ENCODE assay signal across 9 mouse cellular contexts in the genomic region with DNA sequence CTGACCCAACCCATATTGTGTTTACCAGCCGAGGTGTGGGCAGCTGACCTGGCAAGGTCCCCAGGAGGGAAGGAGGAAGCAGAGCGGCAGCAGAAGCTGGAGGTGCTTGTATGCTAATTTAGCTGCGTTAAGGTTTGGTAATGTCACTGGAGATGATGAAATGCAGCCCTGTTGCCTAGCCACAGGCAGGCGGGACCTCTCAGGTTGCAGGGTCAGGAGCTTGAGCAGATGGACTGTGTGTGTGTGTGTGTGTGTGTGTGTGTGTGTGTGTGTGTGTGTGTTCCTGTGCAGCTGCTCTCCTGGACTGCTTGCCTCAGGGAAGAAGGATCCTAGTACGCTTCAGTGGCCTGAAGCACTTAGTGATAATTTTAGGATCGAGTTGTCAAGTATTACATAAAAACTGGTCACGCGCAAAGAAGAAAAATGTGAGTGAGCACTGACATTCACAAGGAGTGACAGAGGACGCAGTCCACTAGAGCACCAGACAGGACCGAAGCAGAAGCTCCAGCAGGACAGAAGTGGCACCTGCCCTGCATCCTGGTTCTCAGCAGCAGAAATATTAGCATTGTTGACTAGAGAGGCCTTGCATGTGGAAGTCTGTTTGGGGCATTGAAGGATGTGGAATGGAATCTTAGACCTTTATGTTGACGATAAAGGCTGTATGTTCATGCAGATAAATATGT. TPM values are rescaled to one million over a fixed set of nuclear protein-coding genes. Genes with fewer than 3 reads are reported as not detected.
DNase-seq lines count a peak whose midpoint lies in the region; ATAC-seq lines count a peak whose summit lies in the region.
"Had no signal": no experiment of that assay in that cellular context is flagged by ENCODE, and none has a peak within 500 bp of the region (broad histone marks: within the 10 kb centered on the region; RNA-seq: fewer than 3 reads in every experiment).

No protein-coding gene starts in this region.

- H3K4me3 ChIP-seq in heart, embryonic 10.5 days: 0 out of 2 replicates have a peak overlapping the region, but pooled peaks have one; percentile 7
- no peak overlapping the region for H3K4me3 ChIP-seq in forebrain, embryonic 15.5 days
- H3K4me3 ChIP-seq in kidney, embryonic 14.5 days (ENCODE audit: low read length): no peak overlapping the region
- no peak overlapping the region for H3K4me3 ChIP-seq in stomach, embryonic 14.5 days (ENCODE audit: low read depth, low read length)

- no peaks in the 10 kb centered on the region for H3K9me3 ChIP-seq in heart, embryonic 10.5 days
- H3K9me3 ChIP-seq in forebrain, embryonic 15.5 days: no peaks in the 10 kb centered on the region
- H3K9me3 ChIP-seq in kidney, embryonic 14.5 days (ENCODE audit: control insufficient read depth, low read length): no peaks in the 10 kb centered on the region
- no peaks in the 10 kb centered on the region for H3K9me3 ChIP-seq in stomach, embryonic 14.5 days (ENCODE audit: control insufficient read depth, low read depth, low read length)

- peak; percentile 76 for DNase-seq in heart, embryonic 10.5 days (ENCODE audit: low spot score)
- no peak for DNase-seq in heart, adult 9 months (ENCODE audit: low spot score in 2 of 2)
- DNase-seq in lung, postnatal 10 days: peak; percentile 67
- DNase-seq in thymus, postnatal 25 days: no peak

- peak overlapping the region; percentile 38; the same call in 1 of the 2 replicates for H3K27ac ChIP-seq in heart, embryonic 10.5 days
- no peak overlapping the region for H3K27ac ChIP-seq in forebrain, embryonic 15.5 days (replicated peaks)
- no peak overlapping the region for H3K27ac ChIP-seq in kidney, embryonic 14.5 days (ENCODE audit: low read depth, low read length)
- H3K27ac ChIP-seq in stomach, embryonic 14.5 days (ENCODE audit: low read length): no peak overlapping the region; the same call in 1 of the 2 replicates

- H3K27me3 ChIP-seq in heart, embryonic 10.5 days (ENCODE audit: insufficient read depth, poor library complexity, severe bottlenecking): no peaks in the 10 kb centered on the region
- no peaks in the 10 kb centered on the region for H3K27me3 ChIP-seq in forebrain, embryonic 15.5 days
- no peaks in the 10 kb centered on the region for H3K27me3 ChIP-seq in kidney, embryonic 14.5 days (ENCODE audit: control insufficient read depth, insufficient read depth, low read length)
- no peaks in the 10 kb centered on the region for H3K27me3 ChIP-seq in stomach, embryonic 14.5 days (ENCODE audit: control insufficient read depth, insufficient read depth, low read length)

- ATAC-seq in cerebellum, adult (ENCODE audit: insufficient number of reproducible peaks, low FRiP score, low TSS enrichment): peak; percentile 85
- ATAC-seq in forebrain, embryonic 15.5 days (replicated peaks): peak; percentile 78
- ATAC-seq in kidney, embryonic 14.5 days (ENCODE audit: low FRiP score, low TSS enrichment): peak; percentile 84
- peak; percentile 64; the same call in 1 of the 2 replicates for ATAC-seq in stomach, embryonic 14.5 days (ENCODE audit: insufficient number of reproducible peaks, insufficient read depth, low FRiP score, low read depth)

- no peaks in the 10 kb centered on the region for H3K36me3 ChIP-seq in heart, embryonic 10.5 days
- H3K36me3 ChIP-seq in forebrain, embryonic 15.5 days: no peaks in the 10 kb centered on the region
- no peaks in the 10 kb centered on the region for H3K36me3 ChIP-seq in kidney, embryonic 14.5 days (ENCODE audit: control insufficient read depth, insufficient read depth, low read length)
- H3K36me3 ChIP-seq in stomach, embryonic 14.5 days (ENCODE audit: control insufficient read depth, insufficient read depth, low read length): no peaks in the 10 kb centered on the region
- H3K36me3 ChIP-seq: G1E had no signal

- H3K4me2 ChIP-seq in forebrain, embryonic 15.5 days (replicated peaks): no peak overlapping the region
- H3K4me2 ChIP-seq in kidney, embryonic 14.5 days (replicated peaks; ENCODE audit: low read depth, low read length): no peak overlapping the region
- no peak overlapping the region for H3K4me2 ChIP-seq in stomach, embryonic 14.5 days (replicated peaks; ENCODE audit: low read depth, low read length)

- peaks cover 23% of the 10 kb centered on the region for H3K4me1 ChIP-seq in heart, embryonic 10.5 days
- H3K4me1 ChIP-seq in forebrain, embryonic 15.5 days: peaks cover 9% of the 10 kb centered on the region; the same call in 1 of the 2 replicates
- H3K4me1 ChIP-seq in kidney, embryonic 14.5 days (ENCODE audit: control insufficient read depth, insufficient read depth, low read length): 0 out of 2 replicates have a peak, but pooled peaks cover 4% of the 10 kb centered on the region
- H3K4me1 ChIP-seq in stomach, embryonic 14.5 days (ENCODE audit: control insufficient read depth, insufficient read depth, low read length): peaks cover 7% of the 10 kb centered on the region

- H3K9ac ChIP-seq in forebrain, embryonic 15.5 days (replicated peaks): no peak overlapping the region
- H3K9ac ChIP-seq in kidney, embryonic 14.5 days (ENCODE audit: low read depth, low read length): no peak overlapping the region
- H3K9ac ChIP-seq in stomach, embryonic 14.5 days (replicated peaks; ENCODE audit: low read depth, low read length): no peak overlapping the region

- WGBS in heart, embryonic 10.5 days: 39% methylated on average over 11 of the region's 11 CpGs
- WGBS in forebrain, embryonic 15.5 days: 51% methylated on average over 11 of the region's 11 CpGs
- WGBS in kidney, embryonic 14.5 days: 27% methylated on average over 11 of the region's 11 CpGs
- 31% methylated on average over 11 of the region's 11 CpGs for WGBS in stomach, embryonic 14.5 days

RNA-seq across cellular contexts. Expression of a gene that starts 14.8 kb away (rescaled TPM):
- polyA plus RNA-seq in heart, embryonic 10.5 days (2016; fragmentation: Nextera tagmentation; extraction: Ambion mirVana): 0.27 and 0.36 TPM in 2 replicates
- polyA plus RNA-seq in forebrain, embryonic 15.5 days (2015; fragmentation: Nextera tagmentation; extraction: Ambion mirVana): 0.34 and 0.59 TPM in 2 replicates
- polyA plus RNA-seq in kidney, embryonic 14.5 days (2014; fragmentation: Nextera tagmentation; extraction: Ambion mirVana): 0.09 and 0.38 TPM in 2 replicates
- polyA plus RNA-seq in stomach, embryonic 14.5 days (2014; fragmentation: Nextera tagmentation; extraction: Ambion mirVana): 0.22 TPM in 1 of 2 replicates, not detected in the other
- polyA plus RNA-seq: G1E had no signal

RNA-seq across cellular contexts. Expression of a gene that starts 27.3 kb away (rescaled TPM):
- polyA plus RNA-seq in heart, embryonic 10.5 days (2016; fragmentation: Nextera tagmentation; extraction: Ambion mirVana): 26.6 and 44.9 TPM in 2 replicates
- 6.8 and 10.2 TPM in 2 replicates for polyA plus RNA-seq in forebrain, embryonic 15.5 days (2015; fragmentation: Nextera tagmentation; extraction: Ambion mirVana)
- polyA plus RNA-seq in kidney, embryonic 14.5 days (2014; fragmentation: Nextera tagmentation; extraction: Ambion mirVana): 34.9 and 47.3 TPM in 2 replicates
- polyA plus RNA-seq in stomach, embryonic 14.5 days (2014; fragmentation: Nextera tagmentation; extraction: Ambion mirVana): 17.6 and 21.9 TPM in 2 replicates

Comparison
In these comparisons a context has a peak if more than half of its experiments do, and no peak if none do; other contexts are left out.
1. DNase-seq: peak in heart, embryonic 10.5 days (single experiment) and lung, postnatal 10 days (single experiment); none in heart, adult 9 months (0 of 2) and thymus, postnatal 25 days (single experiment).
2. Peak in every context shown above with its lines, with median percentiles within 50 percentile points of each other: ATAC-seq.